Mouse (Mus musculus) hindbrain, embryonic 13.5 days (tissue): Measurements from ENCODE around the gene Trmt10c. TPM values are rescaled to one million over a fixed set of nuclear protein-coding genes. Genes with fewer than 3 reads are reported as not detected.
"Not testable (repeated sequence)": the region's sequence is repeated elsewhere in the genome, so short reads cannot be mapped to it uniquely, and the experiment has no call there.

Experiments
- ATAC-seq: fragments of 200-750 bp; cut with Nextera tagmentation; 2 replicates; pipeline ENCODE4 v1.8.0; 2017; ENCODE audit warnings: moderate TSS enrichment; ENCODE audit not compliant: low FRiP score
- H3K27ac ChIP-seq: fragments of 300-500 bp; sonication (generic); 2 replicates; pipeline ENCODE4 v1.5.1; 2015; ENCODE audit warnings: inconsistent platforms, mild to moderate bottlenecking, moderate library complexity
- H3K27me3 ChIP-seq: fragments of 300-500 bp; sonication (generic); 2 replicates; pipeline ENCODE4 v1.6.1; 2015; ENCODE audit warnings: mild to moderate bottlenecking, inconsistent platforms
- H3K36me3 ChIP-seq: fragments of 300-500 bp; sonication (generic); 2 replicates; pipeline ENCODE4 v1.6.1; 2015; ENCODE audit warnings: mild to moderate bottlenecking, inconsistent platforms
- H3K4me1 ChIP-seq: fragments of 300-500 bp; sonication (generic); replicated peaks from 2 replicates; pipeline ENCODE4 v1.6.1; 2015; ENCODE audit warnings: inconsistent platforms
- H3K4me2 ChIP-seq: fragments of 300-500 bp; sonication (generic); 2 replicates; pipeline ENCODE4 v1.6.1; 2015; ENCODE audit warnings: inconsistent platforms, mild to moderate bottlenecking, moderate library complexity
- H3K4me3 ChIP-seq: fragments of 300-500 bp; sonication (generic); 2 replicates; pipeline ENCODE4 v1.5.1; 2015; ENCODE audit warnings: mild to moderate bottlenecking, inconsistent platforms
- H3K9ac ChIP-seq: fragments of 300-500 bp; sonication (generic); 2 replicates; pipeline ENCODE4 v1.6.1; 2015; ENCODE audit warnings: mild to moderate bottlenecking, inconsistent platforms
- H3K9me3 ChIP-seq: fragments of 300-500 bp; sonication (generic); 2 replicates; pipeline ENCODE4 v1.6.1; 2016; ENCODE audit warnings: inconsistent platforms
- WGBS: fragments of 180-500 bp; shearing (Covaris S2); methylation state at CpG from one replicate; pipeline ENCODE4 v1.1.7; 2015; 5-methylcytosine and 5-hydroxymethylcytosine counted together
- polyA plus RNA-seq: library from polyadenylated mRNA; unstranded; fragments of >200 nt; fragmentation: Nextera tagmentation; extraction: Ambion mirVana; gene quantifications from 2 replicates; pipeline ENCODE4 v1.2.1, GENCODE M21; 2015

Gene Trmt10c
- polyA plus RNA-seq, 1 experiment from 2014 or later, result 22.3 TPM

DNA sequence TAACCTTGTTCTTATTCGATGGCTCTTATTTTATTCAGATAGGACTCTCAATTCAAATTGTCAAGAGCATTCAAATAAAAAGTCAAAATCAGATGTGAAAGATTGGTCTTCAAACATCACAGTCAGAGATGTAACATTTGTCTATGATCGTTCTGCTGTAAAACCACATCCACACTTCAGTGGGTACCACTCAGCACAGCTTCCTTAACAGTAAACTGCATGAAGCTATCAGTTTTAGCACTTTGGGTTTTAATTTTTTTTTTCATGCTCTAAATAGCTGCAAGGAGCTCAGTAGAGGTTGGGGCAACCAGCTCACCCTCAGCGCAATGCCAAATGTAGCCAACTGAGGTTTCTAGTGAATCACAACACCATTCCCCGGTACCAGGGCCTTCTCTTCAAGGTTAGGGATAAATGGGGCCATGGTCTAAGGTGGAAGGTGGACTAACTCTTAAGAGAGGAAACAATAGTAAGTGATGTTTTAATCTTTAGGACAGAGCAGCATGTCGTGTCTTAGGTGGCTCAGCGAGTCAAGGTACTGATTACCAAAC, 31.0 kb upstream of the Trmt10c start:
- no peaks in the 10 kb centered on the region for H3K27me3 ChIP-seq
- H3K9me3 ChIP-seq, result no peaks in the 10 kb centered on the region
- no peaks in the 10 kb centered on the region for H3K36me3 ChIP-seq
- no peak overlapping the region for H3K27ac ChIP-seq
- WGBS, result 93% methylated on average over 6 of the region's 6 CpGs
- H3K4me1 ChIP-seq, result no peaks in the 10 kb centered on the region
- H3K4me2 ChIP-seq, result no peak overlapping the region
- H3K4me3 ChIP-seq, result no peak overlapping the region
- ATAC-seq, result no peak
- H3K9ac ChIP-seq, result no peak overlapping the region

DNA sequence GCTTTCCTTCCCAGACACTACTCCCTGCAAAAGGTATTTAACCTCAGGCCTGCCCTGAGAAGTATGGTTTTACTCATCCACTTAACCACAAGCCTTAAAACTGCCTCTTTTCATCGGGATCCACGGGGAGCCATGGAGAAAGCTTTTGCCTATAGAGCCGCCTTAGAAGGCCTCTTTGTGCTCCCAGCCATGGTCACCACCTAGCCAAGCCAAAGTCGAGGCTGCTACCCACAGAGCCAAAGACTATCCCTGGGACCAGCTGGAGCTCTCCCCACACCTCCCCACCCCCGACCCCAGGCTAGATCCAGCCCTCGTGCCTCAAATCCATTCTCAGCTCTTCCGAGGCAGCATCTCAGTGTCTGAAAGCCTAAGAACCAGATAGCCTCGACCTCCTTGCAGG, 28.5 kb upstream of the Trmt10c start:
- Histone ChIP-seq H3K27me3 (no peaks in the 10 kb centered on the region), H3K9me3 (no peaks in the 10 kb centered on the region), H3K4me2 (no peak overlapping the region), H3K4me1 (no peaks in the 10 kb centered on the region), H3K27ac (no peak overlapping the region), H3K36me3 (no peaks in the 10 kb centered on the region), H3K4me3 (no peak overlapping the region), H3K9ac (no peak overlapping the region)
- no peak for ATAC-seq
- WGBS, result 47% methylated on average over 8 of the region's 8 CpGs

DNA sequence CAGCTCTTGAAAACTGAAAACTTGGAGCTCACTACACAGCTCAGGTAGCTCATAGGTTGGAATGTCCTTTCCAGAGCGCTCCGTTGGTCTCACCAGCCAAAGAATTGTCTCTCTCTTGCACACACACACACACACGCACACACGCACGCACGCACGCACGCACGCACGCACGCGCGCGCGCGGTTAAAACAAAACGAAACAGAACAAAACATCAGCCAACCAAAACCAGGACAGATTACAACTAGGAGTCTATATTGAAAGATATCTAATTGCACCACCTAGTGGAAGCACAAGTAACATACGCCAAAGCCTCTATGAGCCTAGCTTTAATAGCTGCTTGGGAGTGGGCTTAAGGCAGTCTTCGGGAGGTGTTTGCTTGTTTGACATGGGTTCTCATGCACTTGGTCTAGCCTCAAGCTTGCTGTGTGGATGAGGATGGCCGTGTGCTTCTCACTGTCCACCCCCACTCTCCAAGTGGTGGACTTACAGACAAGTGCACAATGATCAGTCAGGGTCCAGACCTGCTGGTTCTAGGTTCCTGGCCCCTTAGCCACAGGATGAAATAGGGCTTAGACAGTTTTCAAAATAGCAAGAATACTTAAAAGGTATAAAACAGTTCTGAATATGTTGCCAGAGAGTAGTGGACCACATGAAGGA, 26.8 kb upstream of the Trmt10c start:
- Histone ChIP-seq H3K27me3 (no peaks in the 10 kb centered on the region), H3K4me1 (no peaks in the 10 kb centered on the region), H3K27ac (peak overlapping the region; percentile 80), H3K4me3 (peak overlapping the region; percentile 34), H3K4me2 (peak overlapping the region; percentile 58), H3K9ac (peak overlapping the region; percentile 56), H3K9me3 (no peaks in the 10 kb centered on the region), H3K36me3 (no peaks in the 10 kb centered on the region)
- peak; percentile 95 for ATAC-seq
- 6% methylated on average over 20 of the region's 20 CpGs for WGBS

DNA sequence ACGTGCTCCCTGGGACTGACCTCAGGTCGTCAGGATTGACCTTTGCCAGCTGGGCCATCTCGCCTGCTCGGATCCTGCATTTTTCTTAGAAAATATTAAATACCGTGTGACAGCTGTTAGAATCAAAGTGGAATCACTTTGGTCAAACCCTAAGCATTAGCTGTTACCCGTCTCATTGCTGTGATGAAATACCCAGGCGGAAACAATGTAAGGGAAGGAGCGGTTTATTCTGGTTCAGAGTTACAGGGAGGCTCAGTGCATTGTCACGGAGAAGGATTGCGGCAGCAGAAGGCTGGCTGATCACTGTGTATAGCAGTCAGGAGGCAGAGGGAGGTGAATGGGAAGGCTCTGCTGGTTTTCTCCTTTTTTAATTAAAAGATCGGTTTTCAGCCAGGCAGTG, 25.4 kb upstream of the Trmt10c start:
- Histone ChIP-seq H3K27me3 (no peaks in the 10 kb centered on the region), H3K9ac (no peak overlapping the region), H3K4me2 (no peak overlapping the region), H3K4me1 (no peaks in the 10 kb centered on the region), H3K9me3 (no peaks in the 10 kb centered on the region), H3K27ac (no peak overlapping the region), H3K4me3 (no peak overlapping the region), H3K36me3 (no peaks in the 10 kb centered on the region)
- 53% methylated on average over 11 of the region's 11 CpGs for WGBS
- no peak for ATAC-seq

DNA sequence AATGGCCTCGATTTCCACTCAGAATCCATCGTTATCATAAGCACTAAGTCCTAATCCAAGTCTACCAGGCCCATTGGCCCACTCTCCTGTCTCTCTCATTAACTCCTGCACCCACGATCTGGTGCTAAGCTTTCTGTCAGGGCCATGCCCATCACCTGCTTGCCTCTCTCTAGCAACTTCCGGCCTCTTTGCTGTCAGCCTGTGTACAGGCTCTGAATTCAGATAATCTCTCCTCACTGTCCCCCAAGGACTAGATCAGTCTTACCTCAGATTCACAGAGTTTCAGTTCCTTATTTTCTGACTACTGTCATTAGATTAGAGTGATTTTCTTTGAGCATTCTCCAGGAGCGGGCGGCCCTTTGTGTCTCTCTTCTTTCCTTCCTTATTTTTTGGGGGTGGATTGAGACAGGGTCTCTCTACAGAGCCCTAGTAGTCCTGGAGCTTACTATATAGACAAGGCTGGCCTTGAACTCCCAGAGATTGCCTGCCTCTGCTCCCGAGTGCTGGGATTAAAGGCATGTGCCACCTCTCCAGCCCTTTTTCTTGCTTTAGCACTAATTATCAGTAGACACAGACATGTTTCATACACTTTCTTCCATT, 24.5 kb upstream of the Trmt10c start:
- 84% methylated on average over 7 of the region's 7 CpGs for WGBS
- no peaks in the 10 kb centered on the region for H3K27me3 ChIP-seq
- H3K9ac ChIP-seq, result 0 out of 2 replicates have a peak overlapping the region, but pooled peaks have one; percentile 13
- H3K4me1 ChIP-seq, result no peaks in the 10 kb centered on the region
- no peak overlapping the region for H3K4me3 ChIP-seq
- H3K4me2 ChIP-seq, result no peak overlapping the region
- no peaks in the 10 kb centered on the region for H3K36me3 ChIP-seq
- H3K27ac ChIP-seq, result no peak overlapping the region
- H3K9me3 ChIP-seq, result no peaks in the 10 kb centered on the region
- no peak for ATAC-seq

DNA sequence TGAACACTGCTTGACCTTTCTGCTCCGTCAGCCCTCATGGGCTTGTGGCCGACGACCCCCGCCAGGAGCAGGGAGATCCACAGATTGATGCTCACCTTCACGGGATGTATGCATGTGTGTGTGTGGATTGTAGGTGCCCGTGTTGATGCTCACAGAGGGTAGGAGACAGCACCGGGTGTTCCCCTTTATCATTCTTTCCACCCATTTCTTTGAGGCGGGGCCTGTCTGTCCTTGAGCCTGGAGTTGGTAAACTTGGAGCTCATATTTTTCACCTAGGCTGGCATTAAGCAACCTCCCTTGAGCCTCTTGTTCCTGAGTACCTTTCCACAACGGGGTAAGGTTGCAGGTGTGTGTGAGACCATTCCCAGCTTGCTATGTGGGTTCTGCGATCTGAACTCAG, 20.5 kb upstream of the Trmt10c start:
- no peak for ATAC-seq
- Histone ChIP-seq H3K4me3 (no peak overlapping the region), H3K9ac (no peak overlapping the region), H3K36me3 (no peaks in the 10 kb centered on the region), H3K27me3 (no peaks in the 10 kb centered on the region), H3K27ac (no peak overlapping the region), H3K4me2 (no peak overlapping the region), H3K4me1 (no peaks in the 10 kb centered on the region; the same call in 1 of the 2 replicates), H3K9me3 (no peaks in the 10 kb centered on the region)
- 73% methylated on average over 10 of the region's 10 CpGs for WGBS

DNA sequence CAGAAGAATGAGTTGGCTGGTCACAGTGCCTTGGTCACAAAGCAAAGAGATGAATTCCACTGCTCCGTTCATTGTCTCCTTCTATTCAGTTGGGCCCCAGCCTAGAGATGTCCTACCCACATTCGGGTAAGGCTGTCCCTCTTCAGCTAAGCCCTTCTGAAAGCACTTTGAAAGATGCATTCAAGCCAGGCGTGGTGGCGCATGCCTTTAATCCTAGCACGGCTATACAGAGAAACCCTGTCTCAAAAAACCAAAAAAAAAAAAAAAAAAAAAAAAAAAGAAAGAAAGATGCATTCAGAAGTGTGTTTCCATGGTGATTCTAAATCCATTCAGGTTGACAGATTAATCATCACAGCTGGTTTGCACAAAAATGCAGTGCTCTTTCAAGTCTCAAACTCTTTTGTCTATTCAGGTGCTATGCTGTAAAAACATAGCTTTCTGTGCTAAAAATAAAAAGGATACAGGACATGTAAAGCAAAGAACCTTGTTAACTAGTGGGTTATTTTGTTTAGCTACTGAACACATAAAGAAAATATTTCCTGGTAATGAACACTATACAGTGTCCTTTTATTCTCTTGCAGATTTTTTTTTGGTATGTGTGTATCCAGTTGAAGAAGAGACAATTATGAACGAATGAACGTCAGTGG, 19.4 kb upstream of the Trmt10c start:
- Histone ChIP-seq H3K4me3 (no peak overlapping the region), H3K4me1 (no peaks in the 10 kb centered on the region; the same call in 1 of the 2 replicates), H3K9me3 (no peaks in the 10 kb centered on the region), H3K36me3 (no peaks in the 10 kb centered on the region), H3K9ac (no peak overlapping the region), H3K27me3 (no peaks in the 10 kb centered on the region), H3K4me2 (no peak overlapping the region), H3K27ac (no peak overlapping the region)
- ATAC-seq, result no peak
- 19% methylated on average over 7 of the region's 7 CpGs for WGBS

DNA sequence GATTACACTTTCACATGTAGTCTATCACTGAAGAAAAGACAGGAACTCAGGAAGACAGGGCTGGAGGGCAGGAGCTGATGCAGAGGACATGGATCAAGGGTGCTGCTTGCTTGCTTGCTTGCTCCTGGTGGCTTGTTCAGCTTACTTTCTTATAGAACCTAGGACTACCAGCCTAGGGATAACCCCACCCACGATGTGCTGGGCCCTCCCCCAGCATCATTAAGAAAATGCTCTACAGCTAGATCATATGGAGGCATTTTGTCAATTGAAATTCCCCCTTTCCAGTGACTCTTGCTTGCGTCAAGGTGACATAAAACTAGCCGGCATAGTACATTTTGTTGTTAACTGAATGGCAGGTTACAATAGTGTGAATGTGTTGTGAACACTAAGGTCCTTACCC, 18.3 kb upstream of the Trmt10c start:
- Histone ChIP-seq H3K4me3 (no peak overlapping the region), H3K9me3 (no peaks in the 10 kb centered on the region)

DNA sequence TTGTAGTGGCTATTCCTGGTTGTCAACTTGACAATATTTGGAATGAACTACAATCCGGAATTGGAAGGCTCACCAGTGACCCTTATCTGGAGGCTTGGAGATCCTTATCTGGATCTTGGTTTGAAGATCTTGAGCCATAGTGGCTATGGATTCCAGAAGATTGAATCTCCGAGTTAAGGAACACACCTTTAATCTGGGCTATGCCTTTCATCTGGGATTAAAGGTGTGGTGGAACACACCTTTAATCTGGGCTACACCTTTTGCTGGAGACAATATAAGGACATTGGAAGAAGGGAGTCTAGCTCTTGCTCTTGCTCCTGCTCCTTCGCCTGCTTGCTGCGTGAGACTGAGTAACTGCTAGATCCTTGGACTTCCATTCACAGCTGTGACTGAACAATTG, 10.4 kb upstream of the Trmt10c start, which contains the start of gene Senp7:
TSS of gene Senp7 (plus strand) at position 301 of the 400 bp plus-strand sequence.
- not testable (repeated sequence) for H3K36me3 ChIP-seq, H3K4me3 ChIP-seq, H3K4me2 ChIP-seq, H3K4me1 ChIP-seq, H3K9me3 ChIP-seq, ATAC-seq, H3K9ac ChIP-seq, H3K27me3 ChIP-seq, H3K27ac ChIP-seq
- WGBS, result no CpG with 5 or more reads among the region's 4 CpGs

More for the DNA sequence above, 18.3 kb upstream of the Trmt10c start:
- no peak for ATAC-seq
- Histone ChIP-seq H3K4me1 (no peaks in the 10 kb centered on the region; the same call in 1 of the 2 replicates), H3K27ac (no peak overlapping the region), H3K9ac (no peak overlapping the region), H3K27me3 (no peaks in the 10 kb centered on the region), H3K4me2 (no peak overlapping the region), H3K36me3 (no peaks in the 10 kb centered on the region)
- WGBS, result 87% methylated on average over 3 of the region's 3 CpGs

DNA sequence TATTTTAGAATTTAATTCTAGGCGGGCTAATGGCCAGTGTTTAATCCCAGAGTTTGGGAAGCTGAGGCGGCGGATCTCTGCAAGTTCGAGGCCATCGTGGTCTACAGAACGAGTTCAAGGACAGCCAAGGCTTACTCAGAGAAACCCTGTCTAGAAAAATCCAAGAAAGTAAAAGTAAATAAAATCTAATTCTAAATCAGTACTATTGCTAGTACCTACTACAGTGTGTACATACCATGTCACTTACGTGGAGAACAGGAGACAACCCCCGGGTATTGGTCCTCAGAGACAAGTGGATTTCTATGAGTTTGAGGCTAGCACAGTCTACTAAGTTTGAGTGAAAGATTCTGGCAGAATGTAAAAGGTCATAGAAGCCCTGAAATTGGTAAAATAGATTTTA, 471 bp upstream of the Trmt10c start:
- no peaks in the 10 kb centered on the region for H3K9me3 ChIP-seq
- H3K27me3 ChIP-seq, result no peaks in the 10 kb centered on the region
- H3K9ac ChIP-seq, result peak overlapping the region; percentile 85
- H3K4me3 ChIP-seq, result peak overlapping the region; percentile 87
- WGBS, result 33% methylated on average over 8 of the region's 8 CpGs
- peaks cover 13% of the 10 kb centered on the region for H3K36me3 ChIP-seq
- peak overlapping the region; percentile 68 for H3K4me2 ChIP-seq
- ATAC-seq, result peak; percentile 52
- H3K4me1 ChIP-seq, result peaks cover 20% of the 10 kb centered on the region
- H3K27ac ChIP-seq, result peak overlapping the region; percentile 94

DNA sequence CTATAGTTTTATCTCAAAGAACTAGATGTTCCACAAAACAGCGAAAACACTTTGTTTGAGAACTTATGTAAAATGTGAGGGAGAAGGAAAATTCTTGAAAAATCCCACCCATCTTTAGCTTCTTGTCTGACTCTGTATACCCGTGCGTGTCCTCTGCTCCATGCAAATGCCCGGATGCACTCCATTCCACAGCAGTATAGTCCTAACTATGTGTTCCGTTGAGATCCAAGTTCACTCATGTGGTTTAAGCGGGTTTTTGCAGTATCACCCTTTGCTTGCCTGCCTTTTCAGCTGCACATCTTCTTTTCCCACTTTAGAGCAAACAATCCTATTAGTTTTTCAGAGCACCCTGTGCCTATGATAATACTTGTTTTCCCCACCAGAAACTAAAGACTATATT, 1.1 kb downstream of the Trmt10c start:
- H3K27ac ChIP-seq, result no peak overlapping the region
- peaks cover 25% of the 10 kb centered on the region for H3K36me3 ChIP-seq
- peak overlapping the region; percentile 68 for H3K4me2 ChIP-seq
- H3K4me3 ChIP-seq, result peak overlapping the region; percentile 87
- ATAC-seq, result no peak
- H3K9me3 ChIP-seq, result no peaks in the 10 kb centered on the region
- WGBS, result 69% methylated on average over 6 of the region's 6 CpGs
- H3K27me3 ChIP-seq, result no peaks in the 10 kb centered on the region
- H3K4me1 ChIP-seq, result peaks cover 20% of the 10 kb centered on the region
- peak overlapping the region; percentile 85 for H3K9ac ChIP-seq

DNA sequence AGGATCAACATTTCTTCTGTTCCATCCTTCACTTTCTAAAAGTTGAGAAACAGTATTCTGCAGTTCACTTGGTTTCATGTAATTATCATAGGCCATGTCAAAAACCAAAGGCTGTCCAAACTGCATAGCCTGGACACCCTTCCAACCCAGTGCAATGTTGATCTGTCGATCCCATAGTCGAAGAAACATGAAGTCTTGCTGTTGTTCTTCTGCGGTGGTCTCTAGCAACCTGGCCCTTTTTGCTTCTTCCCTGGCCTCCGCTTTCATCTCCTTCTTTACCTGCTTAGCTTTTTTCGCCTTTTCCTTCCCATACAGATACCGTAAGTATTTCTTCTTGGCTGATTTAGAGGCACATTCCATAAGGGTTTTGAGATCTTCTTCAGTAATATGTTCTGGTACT, 3.1 kb downstream of the Trmt10c start:
- Histone ChIP-seq H3K27me3 (no peaks in the 10 kb centered on the region), H3K4me3 (no peak overlapping the region), H3K27ac (no peak overlapping the region), H3K9ac (no peak overlapping the region), H3K4me1 (peaks cover 28% of the 10 kb centered on the region), H3K36me3 (peaks cover 26% of the 10 kb centered on the region), H3K9me3 (no peaks in the 10 kb centered on the region), H3K4me2 (no peak overlapping the region)
- 96% methylated on average over 6 of the region's 6 CpGs for WGBS
- no peak for ATAC-seq
